28 mouse cellular contexts compared by ENCODE assay signal in genomic region chr11:83776798-83777197, GRCm38 (mm10). TPM values are rescaled to one million over a fixed set of nuclear protein-coding genes. Genes with fewer than 3 reads are reported as not detected.
DNase-seq lines count a peak whose midpoint lies in the region; ATAC-seq and TF ChIP-seq lines count a peak whose summit lies in the region.
"Had no signal": no experiment of that assay in that cellular context is flagged by ENCODE, and none has a peak within 500 bp of the region (broad histone marks: within the 10 kb centered on the region; RNA-seq: fewer than 3 reads in every experiment).

No protein-coding gene starts in this region.

- no peak overlapping the region for H3K27ac ChIP-seq in stomach, postnatal 0 days (replicated peaks)
- H3K27ac ChIP-seq: embryonic facial prominence, embryonic 13.5 days; embryonic facial prominence, embryonic 15.5 days; forebrain, embryonic 10.5 days; forebrain, embryonic 12.5 days had no signal

- H3K9ac ChIP-seq in stomach, postnatal 0 days (ENCODE audit: low read length) = no peak overlapping the region
- H3K9ac ChIP-seq: embryonic facial prominence, embryonic 13.5 days; embryonic facial prominence, embryonic 15.5 days; forebrain, embryonic 12.5 days had no signal

- no peak for TF ChIP-seq CTCF in E14TG2a.4 (conservative IDR thresholded peaks at IDR 0.05; ENCODE audit: low read length)
- no peak for TF ChIP-seq CTCF in stomach, postnatal 0 days (IDR thresholded peaks at IDR 0.05; ENCODE audit: low read depth)

- no peak overlapping the region for H3K4me2 ChIP-seq in stomach, postnatal 0 days (replicated peaks; ENCODE audit: low read depth)
- H3K4me2 ChIP-seq: embryonic facial prominence, embryonic 13.5 days; embryonic facial prominence, embryonic 15.5 days; forebrain, embryonic 12.5 days had no signal

- H3K36me3 ChIP-seq in E14TG2a.4 (ENCODE audit: insufficient read depth, low read length) = peaks cover 87% of the 10 kb centered on the region
- H3K36me3 ChIP-seq in stomach, postnatal 0 days (ENCODE audit: control insufficient read depth, insufficient read depth, low read length) = peaks cover 53% of the 10 kb centered on the region

- H3K27me3 ChIP-seq in E14TG2a.4 (ENCODE audit: insufficient read depth, low read length) = no peaks in the 10 kb centered on the region
- no peaks in the 10 kb centered on the region for H3K27me3 ChIP-seq in stomach, postnatal 0 days (ENCODE audit: control insufficient read depth, insufficient read depth, low read length)
- H3K27me3 ChIP-seq: CH12.LX; embryonic facial prominence, embryonic 13.5 days; embryonic facial prominence, embryonic 15.5 days; forebrain, embryonic 12.5 days had no signal

- peak; percentile 18 for DNase-seq in MEL-GATA-1-ER (ENCODE audit: extremely low read depth, low read depth)
- no peak for DNase-seq in stomach, postnatal 0 days (ENCODE audit: low spot score)
- no peak for DNase-seq in spleen, postnatal 14 days (ENCODE audit: low spot score in 2 of 2)
- DNase-seq: adrenal gland, adult 2 months; adrenal gland, postnatal 10 days; adrenal gland, postnatal 25 days; B cell, adult 2 months; cerebellum, adult 11 months; cerebellum, adult 18-20 months; cerebellum, adult 8-10 months; cerebellum, adult 9-11 months; cerebellum, postnatal 14 days; cerebellum, postnatal 36 days; embryo, embryonic 11 days had no signal

- no peaks in the 10 kb centered on the region for H3K9me3 ChIP-seq in E14TG2a.4 (ENCODE audit: low read length)
- H3K9me3 ChIP-seq in stomach, postnatal 0 days (ENCODE audit: control insufficient read depth, low read length) = no peaks in the 10 kb centered on the region
- H3K9me3 ChIP-seq: embryonic facial prominence, embryonic 13.5 days; embryonic facial prominence, embryonic 15.5 days; forebrain, embryonic 10.5 days; forebrain, embryonic 12.5 days had no signal

- 91% methylated on average over 8 of the region's 8 CpGs for WGBS in stomach, postnatal 0 days

- ATAC-seq in megakaryocyte, adult 5-6 weeks (ENCODE audit: poor library complexity, severe bottlenecking) = peak; percentile 38
- no peak for ATAC-seq in stomach, postnatal 0 days (ENCODE audit: low FRiP score, low TSS enrichment)
- ATAC-seq: CD4-positive, CD25-positive, alpha-beta regulatory T cell, adult 4 months; forebrain, embryonic 14.5 days; forebrain, embryonic 16.5 days had no signal

- H3K4me1 ChIP-seq in E14TG2a.4 (replicated peaks; ENCODE audit: low read depth, low read length) = peaks cover 59% of the 10 kb centered on the region
- no peaks in the 10 kb centered on the region for H3K4me1 ChIP-seq in stomach, postnatal 0 days (replicated peaks; ENCODE audit: control insufficient read depth, insufficient read depth)
- H3K4me1 ChIP-seq: embryonic facial prominence, embryonic 13.5 days; embryonic facial prominence, embryonic 15.5 days; forebrain, embryonic 10.5 days; forebrain, embryonic 12.5 days had no signal

- peak overlapping the region; percentile 54 for H3K4me3 ChIP-seq in E14TG2a.4 (replicated peaks; ENCODE audit: low read length)
- H3K4me3 ChIP-seq in stomach, postnatal 0 days (ENCODE audit: low read depth, low read length) = no peak overlapping the region
- H3K4me3 ChIP-seq: embryonic facial prominence, embryonic 13.5 days; embryonic facial prominence, embryonic 15.5 days; erythroblast, embryonic 14.5 days; forebrain, embryonic 10.5 days; forebrain, embryonic 12.5 days had no signal

- TF ChIP-seq EP300 in stomach, postnatal 0 days (optimal IDR thresholded peaks at IDR 0.05) = no peak

RNA-seq across cellular contexts. Expression of gene Heatr6, which starts 23.3 kb away (rescaled TPM):
- 13.0 and 17.0 TPM in 2 replicates for total RNA-seq in megakaryocyte, adult 5-6 weeks (2015)
- 13.2 and 19.8 TPM in 2 replicates for total RNA-seq in megakaryocyte, adult 5-6 weeks (2017)
- polyA plus RNA-seq in stomach, postnatal 0 days (2015; fragmentation: Nextera tagmentation; extraction: Ambion mirVana) = 8.6 and 9.2 TPM in 2 replicates

RNA-seq across cellular contexts. Expression of gene Wfdc21, which starts 30.1 kb away (rescaled TPM):
- total RNA-seq in megakaryocyte, adult 5-6 weeks (2015) = 528 and 641 TPM in 2 replicates
- total RNA-seq in megakaryocyte, adult 5-6 weeks (2017) = 492 and 635 TPM in 2 replicates
- polyA plus RNA-seq in stomach, postnatal 0 days (2015; fragmentation: Nextera tagmentation; extraction: Ambion mirVana) = 3.1 and 3.4 TPM in 2 replicates
- total RNA-seq: adrenal gland, postnatal 25 days; ES-E14 had no signal
- polyA plus RNA-seq: brain, embryonic 14.5 days; CD4-positive, CD25-positive, alpha-beta regulatory T cell, adult 4 months; embryonic facial prominence, embryonic 11.5 days; embryonic facial prominence, embryonic 13.5 days; erythroblast, embryonic 14.5 days; forebrain, embryonic 10.5 days; forebrain, embryonic 12.5 days; forebrain, embryonic 14.5 days; forebrain, embryonic 16.5 days had no signal
